Mouse (Mus musculus): ENCODE measurements around the gene Ms4a7. TPM values are rescaled to one million over a fixed set of nuclear protein-coding genes. Genes with fewer than 3 reads are reported as not detected.

Ms4a7 gene
- 2.4 and 3.1 TPM in 2 replicates for polyA plus RNA-seq (2014; fragmentation: Nextera tagmentation; extraction: Ambion mirVana)

- Histone ChIP-seq H3K27ac (ENCODE audit: low read depth, low read length) (no peak within 1 kb of the TSS), H3K4me3 (ENCODE audit: low read depth, low read length) (no peak within 1 kb of the TSS), H3K9me3 (replicated peaks; ENCODE audit: control insufficient read depth, low read length) (no peaks in the 10 kb centered on the region), H3K27me3 (replicated peaks; ENCODE audit: control insufficient read depth, insufficient read depth, low read length) (no peaks in the 10 kb centered on the region), H3K4me1 (ENCODE audit: control insufficient read depth, insufficient read depth, low read length) (no peaks in the 10 kb centered on the region), H3K4me2 (ENCODE audit: low read length) (no peak within 1 kb of the TSS), H3K9ac (ENCODE audit: low read length) (no peak within 1 kb of the TSS), H3K36me3 (ENCODE audit: control insufficient read depth, insufficient read depth, low read length) (no peaks in the 10 kb centered on the region)
- no peak for ATAC-seq
- no peak for DNase-seq (ENCODE audit: low spot score)
- WGBS: 88% methylated on average over 6 of the region's 6 CpGs
These were observed at the start of gene Ms4a7 for GRCm38 (mm10) chr19:11335932-11336331. TSS of gene Ms4a7 (minus strand) at chr19:11336146.

- ATAC-seq: no peak
- no peak overlapping the region for H3K4me2 ChIP-seq (ENCODE audit: low read length)
- H3K4me3 ChIP-seq (ENCODE audit: low read depth, low read length): no peak overlapping the region
- H3K9ac ChIP-seq (ENCODE audit: low read length): no peak overlapping the region
- no peaks in the 10 kb centered on the region for H3K4me1 ChIP-seq (ENCODE audit: control insufficient read depth, insufficient read depth, low read length)
- H3K27ac ChIP-seq (ENCODE audit: low read depth, low read length): no peak overlapping the region
- no peak for DNase-seq (ENCODE audit: low spot score)
- WGBS: 79% methylated on average over 2 of the region's 2 CpGs
- H3K36me3 ChIP-seq (ENCODE audit: control insufficient read depth, insufficient read depth, low read length): no peaks in the 10 kb centered on the region
- no peaks in the 10 kb centered on the region for H3K27me3 ChIP-seq (replicated peaks; ENCODE audit: control insufficient read depth, insufficient read depth, low read length)
- no peaks in the 10 kb centered on the region for H3K9me3 ChIP-seq (replicated peaks; ENCODE audit: control insufficient read depth, low read length)
These were observed 40.5 kb upstream of the Ms4a7 start for GRCm38 (mm10) chr19:11376399-11376798.

GRCm38 (mm10) chr19:11375273-11375672 is 39.3 kb upstream of the Ms4a7 start, which contains the start of gene Ms4a4a:
TSS of gene Ms4a4a (plus strand) at chr19:11375523.
- no peaks in the 10 kb centered on the region for H3K36me3 ChIP-seq (ENCODE audit: control insufficient read depth, insufficient read depth, low read length)
- WGBS: 84% methylated on average over 2 of the region's 2 CpGs
- H3K9me3 ChIP-seq (replicated peaks; ENCODE audit: control insufficient read depth, low read length): no peaks in the 10 kb centered on the region
- no peak within 1 kb of the TSS for H3K4me3 ChIP-seq (ENCODE audit: low read depth, low read length)
- no peaks in the 10 kb centered on the region for H3K27me3 ChIP-seq (replicated peaks; ENCODE audit: control insufficient read depth, insufficient read depth, low read length)
- DNase-seq (ENCODE audit: low spot score) (no peak), ATAC-seq (no peak)
- no peak within 1 kb of the TSS for H3K9ac ChIP-seq (ENCODE audit: low read length)
- H3K4me1 ChIP-seq (ENCODE audit: control insufficient read depth, insufficient read depth, low read length): no peaks in the 10 kb centered on the region
- H3K27ac ChIP-seq (ENCODE audit: low read depth, low read length): no peak within 1 kb of the TSS
- no peak within 1 kb of the TSS for H3K4me2 ChIP-seq (ENCODE audit: low read length)

- no peaks in the 10 kb centered on the region for H3K27me3 ChIP-seq (replicated peaks; ENCODE audit: control insufficient read depth, insufficient read depth, low read length)
- H3K9me3 ChIP-seq (replicated peaks; ENCODE audit: control insufficient read depth, low read length): no peaks in the 10 kb centered on the region
- no peak for DNase-seq (ENCODE audit: low spot score)
- no peaks in the 10 kb centered on the region for H3K4me1 ChIP-seq (ENCODE audit: control insufficient read depth, insufficient read depth, low read length)
- H3K36me3 ChIP-seq (ENCODE audit: control insufficient read depth, insufficient read depth, low read length): no peaks in the 10 kb centered on the region
- no peak overlapping the region for H3K9ac ChIP-seq (ENCODE audit: low read length)
- no peak overlapping the region for H3K27ac ChIP-seq (ENCODE audit: low read depth, low read length)
- ATAC-seq: no peak
- H3K4me3 ChIP-seq (ENCODE audit: low read depth, low read length): no peak overlapping the region
- H3K4me2 ChIP-seq (ENCODE audit: low read length): no peak overlapping the region
These were observed 35.2 kb upstream of the Ms4a7 start for GRCm38 (mm10) chr19:11371181-11371580.

GRCm38 (mm10) chr19:11368310-11368709 is 32.4 kb upstream of the Ms4a7 start:
- Histone ChIP-seq H3K27me3 (replicated peaks; ENCODE audit: control insufficient read depth, insufficient read depth, low read length) (no peaks in the 10 kb centered on the region), H3K27ac (ENCODE audit: low read depth, low read length) (no peak overlapping the region), H3K9ac (ENCODE audit: low read length) (no peak overlapping the region), H3K4me3 (ENCODE audit: low read depth, low read length) (no peak overlapping the region), H3K4me1 (ENCODE audit: control insufficient read depth, insufficient read depth, low read length) (no peaks in the 10 kb centered on the region), H3K4me2 (ENCODE audit: low read length) (no peak overlapping the region), H3K36me3 (ENCODE audit: control insufficient read depth, insufficient read depth, low read length) (no peaks in the 10 kb centered on the region), H3K9me3 (replicated peaks; ENCODE audit: control insufficient read depth, low read length) (no peaks in the 10 kb centered on the region)
- WGBS: 74% methylated on average over 3 of the region's 3 CpGs
- ATAC-seq: no peak
- DNase-seq (ENCODE audit: low spot score): no peak

- Histone ChIP-seq H3K36me3 (ENCODE audit: control insufficient read depth, insufficient read depth, low read length) (no peaks in the 10 kb centered on the region), H3K27ac (ENCODE audit: low read depth, low read length) (no peak overlapping the region), H3K27me3 (replicated peaks; ENCODE audit: control insufficient read depth, insufficient read depth, low read length) (no peaks in the 10 kb centered on the region), H3K9me3 (replicated peaks; ENCODE audit: control insufficient read depth, low read length) (no peaks in the 10 kb centered on the region), H3K4me2 (ENCODE audit: low read length) (no peak overlapping the region), H3K4me3 (ENCODE audit: low read depth, low read length) (no peak overlapping the region), H3K4me1 (ENCODE audit: control insufficient read depth, insufficient read depth, low read length) (no peaks in the 10 kb centered on the region), H3K9ac (ENCODE audit: low read length) (no peak overlapping the region)
- DNase-seq (ENCODE audit: low spot score) (no peak), ATAC-seq (no peak)
These were observed 26.1 kb upstream of the Ms4a7 start for GRCm38 (mm10) chr19:11362002-11362401.

- no peak overlapping the region for H3K27ac ChIP-seq (ENCODE audit: low read depth, low read length)
- H3K9ac ChIP-seq (ENCODE audit: low read length): no peak overlapping the region
- H3K36me3 ChIP-seq (ENCODE audit: control insufficient read depth, insufficient read depth, low read length): no peaks in the 10 kb centered on the region
- 68% methylated on average over 3 of the region's 3 CpGs for WGBS
- no peak overlapping the region for H3K4me3 ChIP-seq (ENCODE audit: low read depth, low read length)
- no peak overlapping the region for H3K4me2 ChIP-seq (ENCODE audit: low read length)
- no peak for ATAC-seq
- H3K4me1 ChIP-seq (ENCODE audit: control insufficient read depth, insufficient read depth, low read length): no peaks in the 10 kb centered on the region
- H3K9me3 ChIP-seq (replicated peaks; ENCODE audit: control insufficient read depth, low read length): no peaks in the 10 kb centered on the region
- DNase-seq (ENCODE audit: low spot score): no peak
- no peaks in the 10 kb centered on the region for H3K27me3 ChIP-seq (replicated peaks; ENCODE audit: control insufficient read depth, insufficient read depth, low read length)
These were observed 24.2 kb upstream of the Ms4a7 start for GRCm38 (mm10) chr19:11360106-11360505.

GRCm38 (mm10) chr19:11355730-11356129 is 19.8 kb upstream of the Ms4a7 start:
- Histone ChIP-seq H3K9ac (ENCODE audit: low read length) (no peak overlapping the region), H3K36me3 (ENCODE audit: control insufficient read depth, insufficient read depth, low read length) (no peaks in the 10 kb centered on the region), H3K9me3 (replicated peaks; ENCODE audit: control insufficient read depth, low read length) (no peaks in the 10 kb centered on the region), H3K4me2 (ENCODE audit: low read length) (no peak overlapping the region), H3K27ac (ENCODE audit: low read depth, low read length) (no peak overlapping the region), H3K4me3 (ENCODE audit: low read depth, low read length) (no peak overlapping the region), H3K27me3 (replicated peaks; ENCODE audit: control insufficient read depth, insufficient read depth, low read length) (no peaks in the 10 kb centered on the region), H3K4me1 (ENCODE audit: control insufficient read depth, insufficient read depth, low read length) (no peaks in the 10 kb centered on the region)
- DNase-seq (ENCODE audit: low spot score) (no peak), ATAC-seq (no peak)
- 85% methylated on average over 7 of the region's 7 CpGs for WGBS

- Histone ChIP-seq H3K27ac (ENCODE audit: low read depth, low read length) (no peak overlapping the region), H3K27me3 (replicated peaks; ENCODE audit: control insufficient read depth, insufficient read depth, low read length) (no peaks in the 10 kb centered on the region), H3K4me2 (ENCODE audit: low read length) (no peak overlapping the region), H3K4me3 (ENCODE audit: low read depth, low read length) (no peak overlapping the region), H3K4me1 (ENCODE audit: control insufficient read depth, insufficient read depth, low read length) (no peaks in the 10 kb centered on the region), H3K36me3 (ENCODE audit: control insufficient read depth, insufficient read depth, low read length) (no peaks in the 10 kb centered on the region), H3K9ac (ENCODE audit: low read length) (no peak overlapping the region), H3K9me3 (replicated peaks; ENCODE audit: control insufficient read depth, low read length) (no peaks in the 10 kb centered on the region)
- WGBS: 60% methylated on average over 3 of the region's 3 CpGs
- DNase-seq (ENCODE audit: low spot score) (peak; percentile 0), ATAC-seq (no peak)
These were observed 15.9 kb upstream of the Ms4a7 start for GRCm38 (mm10) chr19:11351878-11352277.
